Mouse (Mus musculus) cerebellum, postnatal 10 days (tissue): ENCODE measurements around the gene Fhad1.
A peak's percentile ranks its signal among the peaks of the same experiment; 100 is the strongest.
"Not testable (repeated sequence)": the region's sequence is repeated elsewhere in the genome, so short reads cannot be mapped to it uniquely, and the experiment has no call there.

ENCODE experiments used
- DNase-seq, 2 experiments: peaks; one replicate each; pipeline ENCODE4 v3.0.0; 2021; ENCODE audit warnings: mixed read lengths in 2 of 2

The Fhad1 gene

GRCm38 (mm10) chr4:142014659-142015608 is at the start of gene Fhad1:
TSS of gene Fhad1 (minus strand) at chr4:142015082.
- peak; percentile 83 to 87 for DNase-seq

GRCm38 (mm10) chr4:142063057-142063534 is 48.2 kb upstream of the Fhad1 start:
- peak in 1 of 2 experiments; percentile 19 for DNase-seq

GRCm38 (mm10) chr4:142061485-142062240 is 46.8 kb upstream of the Fhad1 start:
- DNase-seq: peak in 1 of 2 experiments; percentile 30

GRCm38 (mm10) chr4:142060455-142061378 is 45.8 kb upstream of the Fhad1 start:
- DNase-seq: peak; percentile 97 to 98

GRCm38 (mm10) chr4:142059841-142060193 is 44.9 kb upstream of the Fhad1 start:
- DNase-seq: peak; percentile 57 to 60

- peak in 1 of 2 experiments; percentile 35 for DNase-seq
Measured at GRCm38 (mm10) chr4:142059113-142059840, 44.4 kb upstream of the Fhad1 start.

GRCm38 (mm10) chr4:142057529-142058216 is 42.8 kb upstream of the Fhad1 start:
- DNase-seq: peak; percentile 83 to 87

GRCm38 (mm10) chr4:142055600-142055999 is 40.7 kb upstream of the Fhad1 start:
- peak; percentile 93 to 94 for DNase-seq

GRCm38 (mm10) chr4:142054580-142054979 is 39.7 kb upstream of the Fhad1 start:
- no peak for DNase-seq

GRCm38 (mm10) chr4:142053661-142054448 is 39.0 kb upstream of the Fhad1 start:
- no peak for DNase-seq

- no peak for DNase-seq
Measured at GRCm38 (mm10) chr4:142053261-142053660, 38.4 kb upstream of the Fhad1 start.

- no peak for DNase-seq
Measured at GRCm38 (mm10) chr4:142052391-142053132, 37.7 kb upstream of the Fhad1 start.

GRCm38 (mm10) chr4:142051883-142052282 is 37.0 kb upstream of the Fhad1 start:
- not testable (repeated sequence) for DNase-seq

GRCm38 (mm10) chr4:142049963-142050362 is 35.1 kb upstream of the Fhad1 start:
- DNase-seq: no peak

- peak in 1 of 2 experiments; percentile 27 for DNase-seq
Measured at GRCm38 (mm10) chr4:142048391-142048790, 33.5 kb upstream of the Fhad1 start.

- no peak for DNase-seq
Measured at GRCm38 (mm10) chr4:142047005-142047404, 32.1 kb upstream of the Fhad1 start.

GRCm38 (mm10) chr4:142046496-142046895 is 31.6 kb upstream of the Fhad1 start:
- DNase-seq: no peak

GRCm38 (mm10) chr4:142045595-142046163 is 30.8 kb upstream of the Fhad1 start:
- DNase-seq: no peak

- no peak for DNase-seq
Measured at GRCm38 (mm10) chr4:142044452-142044851, 29.6 kb upstream of the Fhad1 start.
